Mouse (Mus musculus) heart, adult 2 months (tissue): ENCODE measurements around the gene Hcls1.

ENCODE experiments used
- CTCF ChIP-seq: fragments of 200-600 bp; IDR thresholded peaks from 2 replicates; pipeline ENCODE4 v1.8.1; 2022; ENCODE audit warnings: antibody characterized with exemption, mild to moderate bottlenecking, moderate library complexity
- EP300 ChIP-seq: fragments of 200-500 bp; IDR thresholded peaks from 2 replicates; pipeline ENCODE4 v1.6.1; 2011; ENCODE audit warnings: low read depth, low read length, control low read depth; ENCODE audit not compliant: insufficient read depth
- POLR2A ChIP-seq: fragments of 200-500 bp; IDR thresholded peaks from 2 replicates; pipeline ENCODE4 v1.6.1; 2011; ENCODE audit warnings: mild to moderate bottlenecking, low read depth, low read length, control low read depth; ENCODE audit not compliant: insufficient read depth

DNA sequence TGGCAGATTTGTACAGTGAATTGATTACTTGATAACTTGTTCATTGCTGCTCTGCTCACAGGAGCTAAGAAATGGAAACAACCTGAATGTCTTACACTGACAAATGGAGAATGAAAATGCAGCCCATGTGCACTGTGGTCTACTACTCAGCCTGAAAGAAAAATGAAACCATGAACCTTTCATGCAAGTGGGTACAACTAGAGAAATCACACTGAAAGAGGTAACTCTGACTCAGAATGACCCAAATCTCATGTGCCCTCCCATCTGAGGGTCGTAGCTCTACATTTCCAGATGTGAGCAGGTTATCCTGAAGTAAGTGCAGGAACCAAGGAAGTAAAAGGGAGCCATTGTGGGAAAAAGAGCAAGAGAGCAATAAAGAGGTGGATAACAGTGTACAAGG lies 49.0 kb downstream of the Hcls1 start:
- TF ChIP-seq CTCF (no peak), POLR2A (no peak), EP300 (no peak)
